Mouse (Mus musculus) C2C12 (cell line): ENCODE measurements around the gene Gm6583.

Experiments used
- CTCF ChIP-seq: IDR thresholded peaks from one replicate; pipeline ENCODE4 v1.5.1; 2011; ENCODE audit not compliant: control insufficient read depth, insufficient read depth, insufficient read length
- MAX ChIP-seq: IDR thresholded peaks from one replicate; pipeline ENCODE4 v1.6.1; 2011; ENCODE audit warnings: mild to moderate bottlenecking, control low read depth
- MYOG ChIP-seq: IDR thresholded peaks from one replicate; pipeline ENCODE4 v1.6.1; 2011; ENCODE audit not compliant: control insufficient read depth, insufficient read length; ENCODE audit errors: extremely low read depth

GRCm38 (mm10) chr5:112313222-112313885 is 42.5 kb downstream of the Gm6583 start:
- TF ChIP-seq CTCF, result no peak
- TF ChIP-seq MYOG, result no peak
- TF ChIP-seq MAX, result no peak
